Mouse (Mus musculus) gastrocnemius, postnatal 14 days (tissue): Measurements from ENCODE around the gene Pik3ca. TPM values are rescaled to one million over a fixed set of nuclear protein-coding genes. Genes with fewer than 3 reads are reported as not detected.

Experiments
- DNase-seq: peaks from one replicate; pipeline ENCODE4 v3.0.0; 2021; ENCODE audit warnings: mixed read lengths
- intact Hi-C: fragments of 180-260 bp; cut with DNase I; formaldehyde crosslinking; loops from one replicate; pipeline ENCODE4 v1.15.1; 2025; ENCODE audit warnings: low total_unique reads
- total RNA-seq, 2 experiments: library from RNA; stranded (reverse); gene quantifications; 2 replicates each; pipeline ENCODE4 v1.2.3; 2021

Pik3ca gene
- total RNA-seq, 2 experiments from 2014 or later = 36.9 to 40.9 TPM

DNA sequence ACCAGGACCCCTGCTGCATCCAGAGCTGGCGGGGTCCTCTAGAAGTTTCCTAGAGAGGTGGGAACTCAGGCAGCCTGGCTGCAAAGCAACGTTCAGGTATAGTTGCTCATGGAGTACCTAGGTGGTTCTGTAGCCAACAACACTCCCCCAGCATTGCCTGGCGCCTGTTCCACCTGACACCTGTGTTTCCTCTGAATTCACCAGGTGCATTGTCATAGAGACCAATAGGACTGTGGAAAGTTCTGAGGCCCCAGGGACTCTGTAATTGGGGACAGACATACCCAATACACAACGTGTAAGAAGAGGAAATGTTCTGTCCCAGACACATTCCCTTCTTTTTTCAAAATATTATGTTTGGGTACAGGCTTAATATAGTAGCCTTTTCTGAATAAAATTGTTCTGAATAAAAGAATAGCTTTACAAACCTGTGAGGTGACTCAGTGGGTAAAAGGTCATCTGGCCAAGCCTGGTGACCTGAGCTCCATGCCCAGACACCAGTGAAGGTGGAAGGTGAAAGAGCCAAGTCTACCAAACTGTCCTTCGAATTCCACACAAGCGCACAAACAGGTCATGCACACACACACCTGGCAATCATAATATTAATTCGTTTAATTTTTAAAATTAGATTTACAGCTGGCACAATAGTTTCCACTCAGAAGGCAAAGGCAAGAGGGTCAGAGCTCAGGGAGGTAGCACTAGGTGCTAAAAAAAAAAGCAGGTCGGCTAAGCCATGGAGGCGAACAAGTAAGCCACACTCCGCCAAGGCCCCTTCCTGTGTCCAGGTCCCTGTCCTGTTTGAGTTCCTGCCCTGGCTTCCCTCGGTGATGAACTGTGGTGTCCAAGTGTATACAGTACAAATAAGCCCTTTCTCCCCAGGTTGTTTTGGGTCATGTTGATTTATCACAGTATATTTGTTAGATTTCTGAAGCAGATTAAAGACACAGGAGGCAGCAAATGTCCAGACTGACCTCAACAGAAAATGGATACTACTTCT lies 94.9 kb downstream of the Pik3ca start, which contains the start of gene Kcnmb3:
TSS of gene Kcnmb3 (minus strand) at position 135 of the 994 bp plus-strand sequence.
- intact Hi-C loops = no loop called here
- DNase-seq = no peak

DNA sequence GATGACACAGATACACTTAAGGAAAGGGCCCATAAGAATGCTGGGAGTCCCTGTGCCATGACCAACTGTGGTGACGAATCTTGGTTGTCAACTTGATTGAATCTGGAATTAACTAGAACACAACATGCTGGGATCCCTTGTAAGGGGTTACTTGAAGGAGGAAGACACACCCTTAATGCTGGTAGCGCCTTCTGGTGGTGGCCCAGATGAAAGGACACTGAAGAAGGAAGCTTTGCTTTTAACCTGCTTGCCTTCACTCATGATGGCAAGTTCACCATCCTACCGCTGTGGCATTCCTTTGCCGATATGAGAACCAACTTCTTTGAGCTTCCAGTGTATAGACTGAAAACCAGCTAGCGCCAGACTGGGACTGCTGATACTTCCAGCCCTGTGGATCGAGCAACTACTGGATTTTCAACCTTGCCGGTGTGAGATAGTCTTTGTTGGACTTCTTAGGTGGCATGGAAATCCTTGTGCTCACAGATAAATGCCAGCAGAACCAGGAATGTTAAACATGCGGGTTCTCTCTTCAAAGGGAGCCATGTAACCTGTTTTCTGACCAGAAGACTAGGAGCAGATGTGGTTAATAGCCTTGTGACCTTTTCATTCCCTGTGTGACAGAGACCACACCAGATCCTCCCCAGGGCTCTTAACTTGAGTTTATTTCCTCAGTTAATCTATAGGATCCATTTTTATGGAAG lies 97.1 kb downstream of the Pik3ca start:
- no peak for DNase-seq
- intact Hi-C loops = no loop called here

DNA sequence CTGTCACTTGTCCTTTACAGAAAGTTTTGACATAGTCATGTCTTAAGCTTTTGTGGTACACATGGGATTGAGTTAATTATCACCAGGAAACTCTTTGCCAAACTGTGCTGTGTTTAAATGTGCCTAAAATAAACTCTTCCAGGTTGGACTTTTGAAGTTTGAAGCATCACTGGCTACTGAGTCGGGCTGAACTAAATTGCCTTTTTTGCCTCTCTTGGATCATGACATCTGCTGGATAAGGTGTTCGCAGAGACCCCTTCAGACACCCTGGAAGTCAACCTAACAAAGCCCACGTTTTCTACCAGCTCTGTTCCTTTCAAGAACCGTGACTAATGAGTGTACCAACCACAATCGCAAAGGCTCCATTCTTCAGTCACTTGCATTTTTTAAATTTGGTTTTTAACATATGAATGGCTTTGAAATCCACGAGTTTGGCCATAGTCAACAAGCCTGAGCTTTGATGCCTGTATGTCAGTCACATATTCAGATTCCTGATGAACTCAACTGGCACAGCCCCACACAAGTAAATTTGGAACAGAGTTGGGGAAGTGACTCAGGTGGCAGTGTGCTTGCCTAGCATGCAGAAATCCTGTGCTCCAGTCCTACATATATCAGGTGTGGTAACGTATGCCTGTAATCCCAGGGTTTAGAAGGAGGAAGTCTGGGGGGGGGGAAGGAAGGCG lies 97.8 kb downstream of the Pik3ca start:
- DNase-seq = no peak
- intact Hi-C loops = no loop called here

DNA sequence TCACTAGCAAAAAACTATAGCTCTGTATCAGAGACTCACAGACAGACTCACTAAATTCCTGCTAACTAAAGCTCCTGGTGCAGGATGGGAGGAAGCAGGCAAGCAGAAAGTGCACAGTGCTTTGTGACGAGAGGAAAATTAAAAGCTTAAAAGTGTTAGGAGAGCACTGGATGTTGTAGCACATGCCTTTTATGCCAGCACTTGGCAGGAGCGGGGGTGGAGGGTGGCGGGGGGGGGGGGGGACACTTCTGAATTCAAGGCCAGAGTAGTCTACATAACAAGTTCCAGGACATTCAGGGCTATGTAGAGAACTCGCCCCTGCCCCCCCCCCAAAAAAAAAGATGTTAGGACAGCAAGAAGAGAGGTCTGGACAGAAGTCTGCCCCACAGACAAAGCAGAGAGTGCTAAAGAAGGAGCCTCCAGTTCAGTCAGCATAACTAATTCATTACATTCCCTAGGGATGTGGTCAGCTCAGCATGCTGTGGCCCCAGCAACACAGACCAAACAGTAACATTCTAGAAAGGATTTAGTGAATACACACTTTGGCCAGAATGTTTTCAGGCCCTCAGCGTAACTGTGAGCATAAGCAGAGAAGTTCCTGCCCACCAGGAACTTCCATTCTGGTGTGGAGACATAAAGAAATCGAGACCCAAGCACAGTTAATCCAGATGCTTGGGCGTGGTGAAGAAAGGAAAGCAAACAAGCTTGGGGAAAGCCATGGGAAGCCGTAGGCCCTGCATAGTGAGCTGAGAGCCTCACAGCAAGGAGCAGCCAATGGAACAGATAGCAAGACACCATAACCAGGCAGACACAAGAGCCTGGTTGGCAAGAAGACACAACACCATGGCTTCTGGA lies 98.6 kb downstream of the Pik3ca start:
- intact Hi-C loops = no loop called here
- DNase-seq = no peak

DNA sequence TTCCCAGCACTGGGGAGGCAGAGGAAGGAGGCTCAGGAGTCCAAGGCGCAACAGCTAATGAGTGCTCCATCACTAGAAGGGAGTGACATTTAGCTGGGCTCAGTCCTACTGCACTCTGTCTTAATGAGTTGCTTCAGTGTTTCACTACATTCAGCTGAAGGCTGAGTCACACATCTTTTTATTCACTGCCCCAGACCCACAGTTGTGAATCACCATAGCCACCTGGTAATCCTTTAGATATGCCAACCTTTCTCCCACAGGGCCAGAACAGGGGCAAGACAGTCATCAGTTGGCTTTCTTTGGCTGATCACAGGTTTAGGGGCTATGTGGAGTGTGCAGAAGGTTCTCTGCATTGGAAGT lies 99.2 kb downstream of the Pik3ca start:
- no peak for DNase-seq
- intact Hi-C loops = no loop called here

DNA sequence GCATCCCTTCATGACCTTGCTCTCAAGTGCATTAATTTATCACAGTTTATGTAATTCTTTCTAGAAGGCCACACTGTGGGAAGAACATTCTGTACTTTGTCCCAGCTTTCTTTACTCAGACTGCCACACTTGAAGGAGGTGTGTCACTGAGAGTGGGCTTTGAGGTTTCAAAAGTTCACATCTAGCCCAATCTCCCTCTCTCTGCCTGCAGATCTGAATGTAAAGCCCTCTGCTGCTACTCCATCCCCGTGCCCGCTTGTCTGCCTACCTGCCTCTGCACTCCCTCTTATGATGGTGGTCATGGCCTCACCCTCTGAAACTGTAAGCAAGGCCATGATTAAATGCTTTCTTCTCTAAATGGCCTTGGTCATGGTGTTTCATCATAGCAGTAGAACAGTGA lies 102.9 kb downstream of the Pik3ca start:
- no peak for DNase-seq
- intact Hi-C loops = no loop called here

DNA sequence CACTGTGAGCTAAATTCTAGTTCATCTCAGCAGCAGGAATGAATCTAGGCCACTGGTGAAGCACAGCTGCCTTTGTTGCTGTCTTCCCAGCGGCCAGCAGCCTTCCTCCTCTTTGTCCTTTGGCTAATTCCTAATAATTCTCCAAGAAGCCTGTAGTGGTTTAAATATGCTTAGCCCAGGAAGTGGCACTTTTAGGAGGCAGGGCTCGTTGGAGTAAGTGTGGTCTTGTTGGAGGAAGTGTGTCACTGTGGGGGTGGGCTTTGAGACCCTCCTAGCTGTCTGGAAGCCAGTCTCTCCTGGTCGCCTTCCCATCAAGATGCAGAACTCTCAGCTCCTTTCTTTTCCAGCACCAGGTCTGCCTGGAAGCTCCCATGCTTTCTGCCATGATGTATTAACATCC lies 108.4 kb downstream of the Pik3ca start:
- DNase-seq = no peak
- intact Hi-C loops = no loop called here

DNA sequence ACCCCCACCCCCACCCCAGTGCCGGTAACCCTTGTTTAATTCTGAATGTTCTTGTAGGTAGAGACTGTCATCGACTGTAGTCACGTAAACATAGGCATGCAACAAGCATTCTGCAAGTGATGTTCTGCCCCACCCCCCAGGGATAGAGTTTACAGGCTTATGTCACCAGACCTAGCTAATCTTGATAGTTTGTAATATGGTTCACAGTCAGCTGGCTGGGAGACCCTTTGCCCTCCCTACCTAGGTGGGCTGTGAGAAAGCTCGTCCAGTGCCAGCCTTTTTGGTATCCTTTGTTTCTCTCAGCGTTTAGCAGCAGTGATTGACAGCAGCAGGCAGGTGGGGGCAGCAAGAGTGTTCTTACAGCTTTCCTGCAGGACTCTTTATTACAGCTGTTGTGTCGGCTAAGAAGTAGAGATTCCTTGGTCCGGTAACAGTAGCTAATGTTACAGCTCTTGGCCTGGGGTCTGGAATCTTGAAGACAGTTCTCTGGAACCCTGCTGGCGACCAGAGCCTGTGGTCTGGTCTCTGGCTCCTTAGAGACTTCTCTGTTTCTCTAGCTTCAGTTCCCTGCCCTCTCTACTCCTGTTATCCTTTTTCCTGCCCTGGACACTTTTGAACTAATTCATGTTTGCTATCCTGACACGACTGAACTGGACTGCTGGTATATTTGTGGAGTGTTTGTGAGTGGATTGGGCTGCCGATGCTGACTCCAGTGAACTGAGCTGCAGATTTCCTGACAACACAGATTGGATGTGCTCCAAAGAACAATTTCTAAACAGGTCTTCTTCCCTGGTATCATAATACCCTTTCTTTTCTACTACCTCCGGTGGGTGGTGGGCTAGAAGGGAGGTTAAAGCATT lies 109.1 kb downstream of the Pik3ca start:
- DNase-seq = no peak
- intact Hi-C loops = no loop called here

DNA sequence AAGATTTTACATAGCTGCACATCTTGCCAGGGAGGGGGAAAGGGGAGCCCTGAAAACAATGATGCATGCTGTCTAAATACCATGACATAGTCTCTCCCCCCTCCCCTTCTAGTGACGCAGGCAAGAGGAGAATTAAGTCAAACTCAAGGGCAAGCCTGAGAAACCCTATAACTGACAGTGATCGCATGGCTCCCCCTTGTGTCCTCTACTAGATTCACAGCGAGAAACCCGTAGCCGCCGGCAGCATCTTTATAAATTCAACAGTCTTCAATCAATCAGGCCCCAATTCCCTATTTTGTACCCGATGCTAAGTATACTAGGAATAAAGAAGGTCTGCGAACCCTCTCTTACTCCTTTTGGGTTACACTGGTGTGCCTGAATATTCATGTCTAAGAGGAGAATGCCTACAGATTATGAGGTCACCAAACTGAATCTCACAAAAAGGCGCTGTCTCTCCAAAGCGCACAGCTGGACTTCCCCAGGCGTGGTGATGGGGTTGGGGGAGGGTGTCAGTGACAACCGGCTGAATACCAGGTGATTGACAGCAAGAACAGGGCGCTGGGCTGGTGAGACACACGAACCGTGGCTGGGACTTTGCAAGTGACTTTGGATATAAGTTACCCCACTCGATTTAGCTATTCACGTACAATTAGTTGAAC lies 111.3 kb downstream of the Pik3ca start:
- intact Hi-C loops = loop anchor here (2.0 kb wide), 1 partner anchor 176 kb away; no protein-coding TSS in a partner anchor
- DNase-seq = peak; percentile 55

DNA sequence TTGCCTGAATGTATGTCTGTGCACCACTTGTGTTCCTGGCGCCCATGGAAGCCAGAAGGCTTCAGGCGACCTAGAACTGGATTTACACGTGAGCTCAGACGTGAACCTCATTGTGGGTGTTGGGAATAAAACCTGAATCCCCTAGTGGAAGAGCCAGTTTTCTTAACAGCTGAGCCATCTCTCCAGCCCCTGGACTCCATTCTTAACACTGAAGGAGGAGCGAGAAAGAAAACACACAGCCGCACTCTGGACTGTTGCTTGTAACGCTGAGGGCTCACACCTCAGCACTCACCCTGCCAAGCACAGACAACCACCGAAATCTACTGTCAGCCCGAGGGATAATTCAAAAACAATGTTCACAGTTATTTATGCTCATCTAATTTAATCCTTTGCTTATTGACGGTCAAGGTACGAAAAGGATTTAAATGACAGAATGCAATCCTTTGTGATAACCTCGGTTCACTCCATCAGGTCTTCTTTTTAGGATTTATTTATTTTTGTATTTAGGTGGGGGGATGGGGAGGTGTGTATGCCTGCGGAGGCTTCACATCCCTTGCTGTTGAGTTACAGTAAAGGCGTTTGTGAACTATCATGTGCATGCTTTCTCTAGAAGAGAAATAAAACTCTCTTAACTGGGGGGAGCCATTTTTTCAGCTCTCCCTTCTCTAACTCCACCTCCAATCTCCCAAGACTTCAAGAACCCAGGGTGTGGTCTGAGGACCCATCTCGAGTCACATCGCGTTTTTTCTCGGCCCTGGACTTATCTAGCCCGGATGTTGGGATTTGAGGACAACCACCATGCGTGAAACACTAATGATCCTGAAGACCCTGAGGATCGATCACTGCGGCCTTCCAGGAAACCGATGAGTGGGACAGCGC lies 112.3 kb downstream of the Pik3ca start, which contains the start of gene Zfp639:
TSS of gene Zfp639 (plus strand) at position 764 of the 879 bp plus-strand sequence.
- intact Hi-C loops = loop anchor here (2.0 kb wide), 1 partner anchor 177 kb away; no protein-coding TSS in a partner anchor

DNA sequence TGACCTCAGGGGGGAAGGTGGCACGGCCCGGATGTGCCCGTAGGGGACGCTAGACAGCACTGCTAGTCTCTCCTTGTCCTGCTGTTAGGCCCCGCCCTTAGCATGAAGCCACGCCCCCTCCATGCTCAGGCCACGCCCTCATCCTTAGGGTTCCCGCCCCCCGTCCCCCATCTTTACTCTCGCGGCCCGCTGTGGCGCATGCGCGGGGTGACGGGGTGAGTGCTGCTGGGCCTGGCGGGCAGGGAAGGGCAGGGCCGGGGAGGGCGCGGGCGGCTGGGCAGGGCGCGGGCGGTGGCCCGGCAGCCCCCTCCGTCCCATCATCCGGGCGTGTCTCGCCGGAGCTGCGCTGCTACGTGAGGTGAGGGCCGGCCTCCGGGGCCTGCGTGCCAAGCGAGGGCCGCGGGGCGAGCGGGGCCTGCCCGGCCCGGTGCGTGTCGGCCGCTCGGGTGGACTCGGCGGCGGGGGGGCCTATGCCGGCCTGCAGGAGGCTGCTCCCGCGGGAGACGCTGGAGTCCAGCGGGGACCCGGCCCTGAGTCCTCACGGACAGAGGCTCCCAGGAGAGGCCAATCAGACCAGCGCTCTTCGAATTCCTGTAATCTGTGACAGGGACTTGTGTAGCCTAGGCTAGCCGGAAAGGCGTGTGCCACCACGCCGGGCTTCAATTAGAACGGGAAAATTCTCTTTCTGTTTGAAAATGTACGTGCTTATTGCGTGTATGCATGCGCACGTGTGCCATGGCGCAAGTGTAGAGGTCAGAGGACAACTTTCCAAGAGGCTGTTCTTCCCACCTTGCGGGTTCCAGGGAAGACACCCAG lies 113.1 kb downstream of the Pik3ca start:
- peak; percentile 98 for DNase-seq
- intact Hi-C loops = no loop called here

More for the DNA sequence above, 112.3 kb downstream of the Pik3ca start, which contains the start of gene Zfp639:
- DNase-seq = no peak

DNA sequence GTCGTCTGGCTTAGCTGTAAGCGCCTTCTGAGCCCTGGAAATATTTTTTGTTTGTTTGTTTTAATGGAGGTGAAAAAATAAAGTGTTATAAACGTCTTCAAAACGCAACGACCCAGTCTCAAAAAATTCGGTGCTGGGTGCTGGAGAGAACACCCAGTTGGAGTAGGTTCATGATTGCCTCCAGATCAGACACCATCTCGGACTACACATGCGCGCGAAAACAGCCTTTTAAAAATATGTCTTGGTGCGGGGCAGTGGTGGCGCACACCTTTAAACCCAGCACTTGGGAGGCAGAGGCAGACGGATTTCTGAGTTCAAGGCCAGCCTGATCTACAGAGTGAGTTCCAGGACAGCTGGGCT lies 113.7 kb downstream of the Pik3ca start:
- no peak for DNase-seq
- intact Hi-C loops = no loop called here

DNA sequence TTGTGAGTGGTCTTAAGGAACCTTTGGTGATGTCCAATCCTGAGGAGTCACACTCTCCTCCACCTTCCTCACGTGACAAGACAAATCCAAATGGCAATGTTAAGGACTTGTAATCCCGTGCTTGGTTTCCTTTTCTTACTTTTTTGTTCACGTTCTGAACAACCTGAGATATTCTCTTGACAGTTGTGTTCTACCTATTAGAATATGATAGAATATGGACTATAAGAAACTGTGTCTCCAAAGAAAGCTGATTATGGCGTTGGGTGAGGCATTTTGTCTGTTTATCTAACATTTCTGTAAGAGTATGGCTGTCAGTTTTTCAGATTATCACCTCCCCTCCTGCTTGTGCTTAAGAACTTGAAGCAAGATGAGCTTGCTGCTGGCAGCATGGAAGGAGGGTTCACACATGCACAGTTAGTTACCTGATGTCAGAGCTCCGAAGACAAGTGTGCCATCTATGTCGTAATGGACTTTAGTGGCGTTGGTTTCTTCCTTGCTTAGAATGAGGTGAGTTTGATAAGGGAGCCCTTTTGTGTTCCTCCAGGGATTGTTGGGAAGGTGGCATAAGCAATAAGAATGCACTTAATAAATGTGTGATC lies 115.3 kb downstream of the Pik3ca start:
- intact Hi-C loops = no loop called here
- DNase-seq = no peak

DNA sequence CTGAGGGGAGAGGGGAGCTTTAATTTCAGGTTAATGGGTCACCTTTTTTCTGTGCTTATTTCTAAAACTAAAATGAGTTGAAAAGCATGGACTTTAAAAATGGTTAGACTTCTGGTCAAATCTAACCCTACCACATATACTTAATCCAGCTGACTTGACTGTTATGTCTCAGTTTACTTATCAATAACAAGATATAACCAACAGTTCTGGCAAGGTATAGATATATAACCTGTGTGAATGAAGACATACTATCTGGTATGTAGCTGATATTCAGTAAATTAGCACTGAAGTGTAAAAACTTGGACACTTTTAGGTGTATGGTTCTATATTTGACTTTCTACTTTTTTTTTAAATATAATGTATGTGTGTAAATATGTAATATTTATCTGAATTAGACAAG lies 116.1 kb downstream of the Pik3ca start:
- intact Hi-C loops = no loop called here
- DNase-seq = no peak
